Mouse (Mus musculus) C2C12 (cell line): ENCODE results near the gene Dock4. TPM values are rescaled to one million over a fixed set of nuclear protein-coding genes. Genes with fewer than 3 reads are reported as not detected.

Source experiments
- H3K27me3 ChIP-seq: one replicate; pipeline ENCODE4 v1.6.1; 2011; ENCODE audit not compliant: control insufficient read depth, insufficient read depth, insufficient read length
- H3K36me3 ChIP-seq: one replicate; pipeline ENCODE4 v1.6.1; 2011; ENCODE audit not compliant: control insufficient read depth, insufficient read depth
- H3K4me3 ChIP-seq: one replicate; pipeline ENCODE4 v1.5.1; 2011; ENCODE audit warnings: mild to moderate bottlenecking, control low read depth; ENCODE audit not compliant: poor library complexity, insufficient read depth, severe bottlenecking
- H3K79me2 ChIP-seq: one replicate; pipeline ENCODE4 v1.6.1; 2011; ENCODE audit not compliant: control insufficient read depth, insufficient read depth
- H3K79me3 ChIP-seq: one replicate; pipeline ENCODE4 v1.6.1; 2011; ENCODE audit warnings: low read depth, control low read depth
- H3ac ChIP-seq: one replicate; pipeline ENCODE3; 2011; ENCODE audit warnings: low read depth; ENCODE audit not compliant: control insufficient read depth, insufficient read length
- CEBPB ChIP-seq: IDR thresholded peaks from one replicate; pipeline ENCODE4 v1.6.1; 2011; ENCODE audit warnings: low read depth, mild to moderate bottlenecking, control low read depth, moderate library complexity
- CTCF ChIP-seq: IDR thresholded peaks from one replicate; pipeline ENCODE4 v1.5.1; 2011; ENCODE audit not compliant: control insufficient read depth, insufficient read depth, insufficient read length
- FOSL1 ChIP-seq: IDR thresholded peaks from one replicate; pipeline ENCODE4 v1.8.0; 2011; ENCODE audit warnings: mild to moderate bottlenecking, low read length; ENCODE audit not compliant: poor library complexity, insufficient read depth, severe bottlenecking
- MAX ChIP-seq: IDR thresholded peaks from one replicate; pipeline ENCODE4 v1.6.1; 2011; ENCODE audit warnings: mild to moderate bottlenecking, control low read depth
- MYOD1 ChIP-seq: IDR thresholded peaks from one replicate; pipeline ENCODE4 v1.6.1; 2011; ENCODE audit warnings: low read depth; ENCODE audit not compliant: control insufficient read depth, insufficient read length
- MYOG ChIP-seq: IDR thresholded peaks from one replicate; pipeline ENCODE4 v1.6.1; 2011; ENCODE audit not compliant: control insufficient read depth, insufficient read length; ENCODE audit errors: extremely low read depth
- USF1 ChIP-seq: IDR thresholded peaks from one replicate; pipeline ENCODE4 v1.6.1; 2011; ENCODE audit warnings: low read depth, mild to moderate bottlenecking, control low read depth, moderate library complexity
- polyA plus RNA-seq: library from polyadenylated mRNA; unstranded; fragments of >200 nt; fragmentation: generic; extraction: Trizol; gene quantifications from one replicate; pipeline ENCODE4 v1.2.1, GENCODE M21; 2012; ENCODE audit warnings: missing spikeins

Dock4 gene
- polyA plus RNA-seq, 1 experiment = 0.80 TPM

GRCm38 (mm10) chr12:40805257-40805656, 359.5 kb downstream of the Dock4 start:
- Histone ChIP-seq H3K4me3 (no peak overlapping the region), H3K79me2 (no peaks in the 10 kb centered on the region), H3K36me3 (no peaks in the 10 kb centered on the region), H3K27me3 (no peaks in the 10 kb centered on the region), H3ac (no peak overlapping the region), H3K79me3 (no peaks in the 10 kb centered on the region)
- TF ChIP-seq USF1 (no peak), CTCF (no peak), MAX (no peak), CEBPB (no peak), MYOD1 (no peak), MYOG (no peak), FOSL1 (no peak)

DNA sequence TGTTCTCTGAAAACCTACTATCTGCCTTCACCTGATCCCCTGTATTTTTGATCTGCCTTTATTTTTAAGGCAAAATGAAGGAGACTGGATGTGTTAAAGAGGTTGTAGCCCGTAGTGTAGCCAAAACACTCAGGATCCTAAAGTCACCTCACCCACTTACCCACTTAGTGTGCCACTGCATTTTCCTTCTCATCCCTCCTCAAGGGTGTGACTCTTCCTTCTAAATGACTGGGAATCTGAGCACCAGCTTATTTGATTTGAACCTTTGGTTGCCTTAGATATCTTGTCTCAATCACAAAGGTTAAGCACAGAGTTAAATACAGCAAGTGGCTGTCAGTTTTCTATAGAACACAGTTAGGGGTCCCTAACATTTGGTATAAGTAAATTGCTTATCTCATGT, 362.2 kb downstream of the Dock4 start:
- H3ac ChIP-seq = no peak overlapping the region
- no peaks in the 10 kb centered on the region for H3K27me3 ChIP-seq
- no peaks in the 10 kb centered on the region for H3K36me3 ChIP-seq
- H3K4me3 ChIP-seq = no peak overlapping the region
- no peaks in the 10 kb centered on the region for H3K79me3 ChIP-seq
- TF ChIP-seq MYOG (no peak), MYOD1 (no peak), CEBPB (no peak), USF1 (no peak), CTCF (no peak), MAX (no peak), FOSL1 (no peak)
- no peaks in the 10 kb centered on the region for H3K79me2 ChIP-seq

DNA sequence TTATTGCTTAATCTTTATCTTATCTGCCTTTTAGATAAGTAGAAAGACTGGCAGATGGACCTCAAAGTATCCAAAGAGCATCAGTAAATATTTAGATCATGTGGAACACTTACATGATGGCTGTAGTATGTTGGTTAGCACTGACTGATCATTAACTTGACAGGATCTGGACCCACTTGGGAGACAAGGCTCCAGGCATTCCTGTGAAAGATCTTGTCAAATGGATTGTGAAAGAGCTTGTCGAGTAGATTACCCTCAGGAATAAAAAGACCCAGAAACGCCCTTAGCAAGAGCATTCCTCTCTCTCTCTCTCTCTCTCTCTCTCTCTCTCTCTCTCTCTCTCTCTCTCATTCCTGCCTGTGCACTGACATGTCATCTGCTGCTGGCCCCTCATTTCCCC, 367.7 kb downstream of the Dock4 start:
- Histone ChIP-seq H3K79me3 (no peaks in the 10 kb centered on the region), H3K36me3 (no peaks in the 10 kb centered on the region), H3K27me3 (no peaks in the 10 kb centered on the region), H3K79me2 (no peaks in the 10 kb centered on the region), H3ac (no peak overlapping the region), H3K4me3 (no peak overlapping the region)
- TF ChIP-seq MYOD1 = no peak
- TF ChIP-seq CEBPB = no peak
- TF ChIP-seq CTCF = no peak
- TF ChIP-seq FOSL1 = no peak
- no peak for TF ChIP-seq MYOG
- no peak for TF ChIP-seq USF1
- no peak for TF ChIP-seq MAX

- H3K79me2 ChIP-seq = no peaks in the 10 kb centered on the region
- no peaks in the 10 kb centered on the region for H3K36me3 ChIP-seq
- TF ChIP-seq CTCF (no peak), USF1 (no peak), MYOG (no peak), FOSL1 (no peak), MYOD1 (no peak), CEBPB (no peak), MAX (no peak)
- H3K27me3 ChIP-seq = no peaks in the 10 kb centered on the region
- H3K79me3 ChIP-seq = no peaks in the 10 kb centered on the region
- H3ac ChIP-seq = no peak overlapping the region
- no peak overlapping the region for H3K4me3 ChIP-seq
Measured at GRCm38 (mm10) chr12:40814659-40815363, 369.1 kb downstream of the Dock4 start.

- Histone ChIP-seq H3K4me3 (no peak overlapping the region), H3ac (no peak overlapping the region), H3K79me3 (no peaks in the 10 kb centered on the region), H3K36me3 (no peaks in the 10 kb centered on the region), H3K79me2 (no peaks in the 10 kb centered on the region), H3K27me3 (no peaks in the 10 kb centered on the region)
- TF ChIP-seq USF1 (no peak), MYOG (no peak)
Measured at GRCm38 (mm10) chr12:40818046-40818708, 372.4 kb downstream of the Dock4 start.

DNA sequence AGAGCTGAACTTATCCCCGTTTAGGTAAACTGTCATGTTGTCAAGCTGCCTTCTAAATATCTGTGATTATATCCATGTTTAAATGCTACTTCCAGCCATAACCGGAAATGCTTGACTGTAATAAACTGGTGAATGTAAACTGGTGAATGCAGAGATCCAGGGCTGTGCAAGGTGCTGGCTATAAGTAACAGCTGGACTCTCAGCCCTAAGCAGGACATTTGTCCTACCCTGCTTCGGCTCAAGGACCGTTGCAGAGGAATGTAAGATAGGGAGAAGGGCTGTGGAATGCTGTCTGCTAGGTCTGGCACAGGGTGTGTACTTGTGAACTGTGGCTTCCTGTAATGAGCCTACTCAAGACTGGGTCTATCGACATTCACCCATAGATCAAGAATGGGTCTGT, 377.9 kb downstream of the Dock4 start:
- Histone ChIP-seq H3K79me2 (no peaks in the 10 kb centered on the region), H3ac (no peak overlapping the region), H3K79me3 (no peaks in the 10 kb centered on the region), H3K36me3 (no peaks in the 10 kb centered on the region), H3K27me3 (no peaks in the 10 kb centered on the region), H3K4me3 (no peak overlapping the region)
- TF ChIP-seq CEBPB (no peak), MAX (no peak)
